Mouse (Mus musculus) kidney, postnatal 14 days (tissue): ENCODE data around the gene Nat8f1.
"Not testable (repeated sequence)": the region's sequence is repeated elsewhere in the genome, so short reads cannot be mapped to it uniquely, and the experiment has no call there.

Experiments used
- DNase-seq: peaks from one replicate; pipeline ENCODE4 v3.0.0; 2022; ENCODE audit warnings: mixed read lengths

The Nat8f1 gene

GRCm38 (mm10) chr6:85906911-85907351, 8.6 kb downstream of the Nat8f1 start:
- peak; percentile 45 for DNase-seq

DNA sequence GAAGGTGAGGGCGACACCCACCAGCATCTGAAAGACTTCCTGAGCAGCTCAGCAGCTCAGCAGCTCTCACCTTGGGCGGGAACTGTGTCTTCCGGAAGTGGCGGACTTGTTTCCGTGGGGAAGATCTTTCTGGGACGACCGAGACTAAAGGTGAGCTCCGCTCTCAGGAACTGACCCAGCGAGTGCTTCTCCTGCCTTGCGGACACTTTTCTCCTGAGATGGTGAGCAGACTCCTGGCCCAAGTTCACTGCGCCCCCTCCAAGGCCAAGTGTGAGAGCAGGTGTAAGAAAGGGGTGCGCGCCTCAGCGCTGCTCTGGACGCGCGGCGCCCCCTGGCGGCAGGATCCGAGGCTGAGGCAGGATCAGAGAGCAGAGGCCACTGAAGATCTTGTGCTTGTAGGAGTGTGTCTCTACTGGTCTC, 10.8 kb downstream of the Nat8f1 start, which contains the start of gene Nat8f4:
Gene Nat8f4 (minus strand): TSS at position 243 of the 420 bp plus-strand sequence.
- DNase-seq: peak; percentile 84

DNA sequence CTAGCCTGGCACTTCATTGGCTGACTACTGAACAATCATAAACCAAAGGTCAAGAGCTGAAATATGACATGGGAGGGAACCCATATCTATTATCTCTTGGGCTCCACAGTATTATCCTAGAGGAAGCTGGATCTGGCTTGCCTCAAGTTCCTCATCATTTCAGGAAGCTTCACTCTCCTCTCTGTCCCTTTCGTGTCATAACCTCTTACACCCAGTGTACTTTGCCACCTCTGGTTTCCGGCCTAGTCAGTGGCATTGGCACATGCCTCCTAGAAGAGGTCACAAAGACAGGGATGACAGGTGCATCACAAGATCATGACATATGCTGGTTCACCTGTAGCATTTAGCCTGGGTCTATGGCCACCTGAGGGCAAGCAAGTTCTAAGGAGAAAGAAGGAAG, 13.2 kb downstream of the Nat8f1 start:
- DNase-seq: no peak

DNA sequence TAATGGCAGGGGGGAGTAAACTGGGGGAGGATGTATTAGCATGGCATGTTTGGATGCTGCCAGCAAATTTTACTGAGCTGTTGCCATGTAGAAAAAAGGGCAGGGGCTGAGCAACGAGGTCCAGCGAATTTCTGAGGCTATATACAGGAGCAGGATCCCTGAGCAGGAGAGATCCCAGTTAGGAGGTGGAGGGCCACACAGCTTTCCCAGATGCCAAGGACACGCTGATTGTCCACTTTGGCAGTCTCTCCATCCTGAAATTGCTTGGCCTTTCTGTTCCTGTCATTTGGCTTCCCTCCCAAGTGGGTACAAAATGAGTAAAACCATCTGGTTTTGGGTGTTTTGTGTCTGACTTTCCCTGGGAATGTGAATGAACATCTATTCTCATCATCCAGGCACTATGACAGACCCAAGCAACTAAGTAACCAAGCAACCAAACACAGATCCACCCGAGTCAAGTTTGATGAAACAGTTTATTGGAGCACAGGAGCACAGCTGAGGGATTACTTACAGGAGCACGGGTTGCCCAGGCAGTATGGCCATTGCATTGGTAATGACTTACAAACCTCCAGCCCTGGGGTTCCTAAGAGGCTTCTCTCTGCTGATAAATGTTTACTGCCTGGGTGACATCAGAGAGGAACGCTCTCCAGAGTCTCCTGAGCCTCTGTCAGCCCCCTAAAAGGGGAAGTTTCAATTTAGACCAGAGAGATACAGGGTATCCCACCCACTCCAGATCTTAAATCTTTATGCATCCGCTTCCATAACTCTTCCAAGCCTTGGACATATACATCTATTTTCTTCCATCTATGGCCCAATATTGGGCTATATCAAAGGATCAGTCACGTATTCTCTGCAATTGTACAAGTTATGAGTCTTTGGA, 16.7 kb downstream of the Nat8f1 start:
- not testable (repeated sequence) for DNase-seq

DNA sequence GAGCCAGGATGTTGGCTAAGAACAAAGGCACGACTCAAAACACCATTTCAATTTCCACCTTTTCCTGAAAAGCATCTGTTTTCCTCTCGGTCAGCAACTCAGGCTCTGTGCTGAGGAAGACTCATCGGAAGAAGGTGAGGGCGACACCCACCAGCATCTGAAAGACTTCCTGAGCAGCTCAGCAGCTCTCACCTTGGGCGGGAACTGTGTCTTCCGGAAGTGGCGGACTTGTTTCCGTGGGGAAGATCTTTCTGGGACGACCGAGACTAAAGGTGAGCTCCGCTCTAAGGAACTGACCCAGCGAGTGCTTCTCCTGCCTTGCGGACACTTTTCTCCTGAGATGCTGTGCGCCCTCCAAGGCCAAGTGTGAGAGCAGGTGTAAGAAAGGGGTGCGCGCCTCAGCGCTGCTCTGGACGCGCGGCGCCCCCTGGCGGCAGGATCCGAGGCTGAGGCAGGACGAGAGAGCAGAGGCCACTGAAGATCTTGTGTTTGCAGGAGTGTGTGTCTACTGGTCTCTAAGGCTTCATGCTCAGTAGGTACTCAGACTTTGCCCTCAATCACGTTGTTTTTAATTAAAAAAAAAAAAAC, 20.3 kb downstream of the Nat8f1 start:
- not testable (repeated sequence) for DNase-seq

DNA sequence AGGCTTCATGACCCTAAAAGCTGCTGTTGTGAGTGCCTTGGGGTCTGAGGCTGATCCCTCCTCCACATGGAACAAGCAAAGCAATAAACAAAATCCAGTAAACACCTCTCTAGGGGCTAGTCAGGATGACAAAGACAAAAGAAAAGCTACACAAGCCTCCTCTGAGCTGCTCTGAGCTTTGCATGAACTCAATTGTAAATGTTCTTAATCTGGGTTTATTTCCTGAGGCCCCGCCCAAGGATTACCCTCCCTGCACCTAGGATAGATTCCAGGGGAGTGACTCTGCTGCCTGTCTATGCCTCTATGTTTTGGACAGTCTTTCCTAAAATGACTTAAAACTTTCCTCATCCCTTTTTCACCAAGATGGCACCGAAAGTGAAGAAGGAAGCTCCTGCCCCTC, 26.5 kb downstream of the Nat8f1 start:
- DNase-seq: no peak

GRCm38 (mm10) chr6:85884311-85884710, 31.2 kb downstream of the Nat8f1 start:
- DNase-seq: no peak

- not testable (repeated sequence) for DNase-seq
Measured at GRCm38 (mm10) chr6:85883246-85883645, 32.2 kb downstream of the Nat8f1 start.

DNA sequence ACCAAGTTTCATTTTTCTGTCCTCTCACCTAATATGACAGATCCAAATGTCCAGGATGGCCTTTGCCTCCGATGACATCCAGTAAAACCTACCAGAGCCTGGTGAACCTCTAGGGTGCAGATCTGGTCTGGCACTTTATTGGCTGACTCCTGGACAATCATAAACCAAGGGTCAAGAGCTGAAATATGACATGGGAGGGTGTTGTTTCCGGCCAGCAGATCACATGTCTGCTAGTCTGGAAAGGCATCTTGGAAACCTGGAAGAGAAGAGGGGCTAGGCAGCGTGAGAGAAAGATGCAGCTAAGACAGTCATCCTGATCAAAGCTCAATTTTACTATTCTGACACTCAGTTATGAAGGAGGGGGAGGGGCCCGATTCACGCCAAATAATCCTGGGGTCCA, 46.5 kb downstream of the Nat8f1 start, which contains the start of gene Nat8f2:
Gene Nat8f2 (minus strand): TSS at position 153 of the 400 bp plus-strand sequence.
- DNase-seq: not testable (repeated sequence)

DNA sequence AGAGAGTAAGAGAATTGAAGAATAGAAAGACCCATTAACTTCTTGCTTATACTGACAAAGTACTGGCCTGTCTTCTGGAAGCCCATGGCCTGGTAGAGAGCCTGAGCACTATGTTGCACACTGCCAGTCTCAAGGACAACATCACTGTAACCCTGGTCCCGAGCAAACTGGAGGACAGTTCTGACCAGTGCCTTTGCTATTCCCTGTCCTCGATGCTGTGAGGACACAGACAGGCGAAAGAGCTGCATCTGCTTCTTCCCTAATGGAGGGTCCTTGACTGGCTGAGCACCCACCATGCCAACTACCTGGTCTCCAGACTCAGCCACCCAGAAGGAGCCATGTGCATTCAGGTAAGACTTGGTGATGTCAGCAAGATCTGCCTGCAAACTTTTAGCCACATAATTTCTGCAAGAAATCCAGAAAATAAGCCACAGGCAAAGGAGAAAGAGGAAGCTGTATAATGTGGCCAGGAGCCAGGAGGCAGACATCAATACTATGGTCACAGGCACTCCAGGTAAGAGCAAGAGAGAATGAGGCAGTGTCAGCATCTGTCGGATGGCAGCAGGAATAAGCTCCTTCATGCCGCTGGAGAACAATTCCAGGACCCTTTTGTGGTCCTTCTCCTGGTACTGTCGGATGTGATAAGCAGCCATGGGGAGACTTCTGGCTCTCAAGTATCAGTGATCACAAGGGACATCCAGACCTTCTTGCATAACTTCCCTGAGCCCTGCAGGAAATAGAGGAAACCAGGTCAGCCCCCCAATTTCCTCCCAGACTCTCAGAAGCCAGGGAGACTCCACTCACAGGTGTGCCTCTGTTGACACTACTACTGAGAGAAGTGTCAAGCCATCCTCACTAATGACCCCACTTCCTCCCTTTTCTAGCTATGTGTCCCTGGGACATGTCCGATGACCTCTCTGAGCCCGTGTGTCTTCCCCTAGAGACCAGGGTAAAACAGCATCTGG, 47.5 kb downstream of the Nat8f1 start:
- DNase-seq: peak; percentile 52

DNA sequence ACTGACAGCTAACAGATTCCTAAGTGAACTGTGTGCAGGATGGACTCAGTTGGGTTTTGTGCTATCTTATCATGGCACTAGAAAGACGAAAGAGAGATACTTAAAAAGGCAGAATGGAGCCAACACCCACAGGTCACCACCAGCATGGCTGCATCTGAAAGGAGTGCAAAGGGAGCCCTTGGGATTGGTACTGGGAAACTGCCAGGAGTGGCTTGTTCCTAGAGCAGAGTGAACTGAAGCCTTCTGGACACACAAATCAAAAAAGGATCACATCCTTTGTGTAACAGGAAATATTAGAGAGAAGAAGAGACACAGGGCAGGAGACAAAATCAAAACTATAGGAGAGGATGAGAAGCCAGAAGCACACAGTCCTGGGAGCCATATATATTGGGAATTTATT, 48.5 kb downstream of the Nat8f1 start:
- DNase-seq: not testable (repeated sequence)

DNA sequence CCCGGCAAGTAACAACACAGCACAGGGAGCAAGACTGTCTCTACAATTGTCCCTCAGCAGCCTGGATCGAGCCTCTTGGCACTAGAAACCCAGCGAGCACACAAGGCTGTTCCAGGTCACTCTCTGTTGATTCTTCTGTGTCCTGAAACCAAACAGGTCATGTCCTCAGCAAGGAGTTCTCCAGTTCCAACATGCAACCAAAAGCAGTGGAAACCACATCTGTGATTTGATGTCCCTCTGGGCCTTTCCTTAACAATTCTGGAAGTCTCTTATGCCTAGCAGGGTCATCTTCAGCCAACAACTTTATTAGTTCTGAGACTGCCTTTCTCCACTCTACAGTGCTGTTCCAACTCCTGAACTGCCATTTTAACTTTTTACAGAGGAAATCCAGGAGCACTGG, 49.3 kb downstream of the Nat8f1 start:
- not testable (repeated sequence) for DNase-seq

DNA sequence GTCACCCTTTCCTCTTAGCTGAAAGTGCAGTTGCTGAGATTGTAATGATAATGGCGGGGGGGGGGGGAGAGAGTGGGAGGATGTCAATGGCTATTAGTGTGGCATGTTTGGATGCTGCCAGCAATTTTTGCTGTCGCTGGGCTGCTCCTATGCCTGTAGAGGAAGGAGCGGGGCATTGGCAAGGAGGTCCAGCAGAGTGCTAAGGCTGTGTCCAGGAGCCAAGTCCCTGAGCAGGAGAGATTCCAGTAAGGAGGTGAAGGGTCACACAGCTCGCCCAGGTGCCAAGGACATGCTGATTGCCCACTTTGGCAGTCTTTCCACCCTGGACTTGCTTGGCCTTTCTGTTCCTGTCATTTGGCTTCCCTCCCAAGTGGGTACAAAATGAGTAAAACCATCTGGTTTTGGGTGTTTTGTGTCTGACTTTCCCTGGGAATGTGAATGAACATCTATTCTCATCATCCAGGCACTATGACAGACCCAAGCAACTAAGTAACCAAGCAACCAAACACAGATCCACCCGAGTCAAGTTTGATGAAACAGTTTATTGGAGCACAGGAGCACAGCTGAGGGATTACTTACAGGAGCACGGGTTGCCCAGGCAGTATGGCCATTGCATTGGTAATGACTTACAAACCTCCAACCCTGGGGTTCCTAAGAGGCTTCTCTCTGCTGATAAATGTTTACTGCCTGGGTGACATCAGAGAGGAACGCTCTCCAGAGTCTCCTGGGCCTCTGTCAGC, 50.4 kb downstream of the Nat8f1 start:
- DNase-seq: not testable (repeated sequence)

- DNase-seq: no peak
Measured at GRCm38 (mm10) chr6:85863840-85864239, 51.6 kb downstream of the Nat8f1 start.

GRCm38 (mm10) chr6:85863136-85863535, 52.4 kb downstream of the Nat8f1 start:
- DNase-seq: no peak

DNA sequence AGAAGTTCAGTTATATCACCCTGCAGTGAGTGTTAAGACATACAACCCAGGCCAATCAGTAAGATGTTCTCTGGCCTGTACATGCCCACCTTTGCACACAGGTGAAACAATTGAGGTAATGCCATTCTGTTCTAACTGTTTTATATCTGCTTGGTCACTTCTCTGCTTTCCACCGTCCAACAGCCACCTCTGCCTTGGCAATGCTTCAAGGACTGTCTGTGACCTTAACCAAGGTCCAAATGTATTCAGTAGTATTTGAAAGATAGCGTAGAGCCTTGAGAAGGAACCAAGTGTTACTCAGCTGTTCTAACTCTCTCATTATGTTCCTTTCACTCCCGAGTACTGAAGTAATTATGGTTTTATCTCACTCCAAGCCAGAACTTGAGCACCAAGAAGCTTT, 52.9 kb downstream of the Nat8f1 start:
- DNase-seq: no peak

DNA sequence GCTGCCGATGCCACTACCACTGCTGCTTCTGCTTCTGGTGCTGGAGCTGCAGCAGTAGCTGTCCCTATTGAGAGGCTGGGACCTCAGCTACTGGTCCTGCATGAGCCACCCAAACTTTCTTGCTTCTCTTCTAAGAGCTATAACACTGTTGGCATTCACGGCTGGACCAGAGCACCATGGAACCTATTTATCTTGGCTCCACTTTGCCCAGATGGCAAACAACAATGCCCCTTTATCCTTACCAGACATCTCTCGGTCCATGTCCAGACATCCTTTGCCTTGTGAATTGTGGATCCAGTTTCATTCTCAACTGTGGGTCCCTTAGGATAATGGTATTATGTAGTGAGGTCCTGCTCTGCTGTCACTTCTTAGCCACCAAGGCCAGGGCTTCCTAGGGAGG, 54.2 kb downstream of the Nat8f1 start:
- DNase-seq: no peak
